Mouse (Mus musculus): ENCODE data around the gene Tsnaxip1. TPM values are rescaled to one million over a fixed set of nuclear protein-coding genes. Genes with fewer than 3 reads are reported as not detected.

Tsnaxip1 gene
- not detected for polyA plus RNA-seq (2017; shearing (Covaris generic))

DNA sequence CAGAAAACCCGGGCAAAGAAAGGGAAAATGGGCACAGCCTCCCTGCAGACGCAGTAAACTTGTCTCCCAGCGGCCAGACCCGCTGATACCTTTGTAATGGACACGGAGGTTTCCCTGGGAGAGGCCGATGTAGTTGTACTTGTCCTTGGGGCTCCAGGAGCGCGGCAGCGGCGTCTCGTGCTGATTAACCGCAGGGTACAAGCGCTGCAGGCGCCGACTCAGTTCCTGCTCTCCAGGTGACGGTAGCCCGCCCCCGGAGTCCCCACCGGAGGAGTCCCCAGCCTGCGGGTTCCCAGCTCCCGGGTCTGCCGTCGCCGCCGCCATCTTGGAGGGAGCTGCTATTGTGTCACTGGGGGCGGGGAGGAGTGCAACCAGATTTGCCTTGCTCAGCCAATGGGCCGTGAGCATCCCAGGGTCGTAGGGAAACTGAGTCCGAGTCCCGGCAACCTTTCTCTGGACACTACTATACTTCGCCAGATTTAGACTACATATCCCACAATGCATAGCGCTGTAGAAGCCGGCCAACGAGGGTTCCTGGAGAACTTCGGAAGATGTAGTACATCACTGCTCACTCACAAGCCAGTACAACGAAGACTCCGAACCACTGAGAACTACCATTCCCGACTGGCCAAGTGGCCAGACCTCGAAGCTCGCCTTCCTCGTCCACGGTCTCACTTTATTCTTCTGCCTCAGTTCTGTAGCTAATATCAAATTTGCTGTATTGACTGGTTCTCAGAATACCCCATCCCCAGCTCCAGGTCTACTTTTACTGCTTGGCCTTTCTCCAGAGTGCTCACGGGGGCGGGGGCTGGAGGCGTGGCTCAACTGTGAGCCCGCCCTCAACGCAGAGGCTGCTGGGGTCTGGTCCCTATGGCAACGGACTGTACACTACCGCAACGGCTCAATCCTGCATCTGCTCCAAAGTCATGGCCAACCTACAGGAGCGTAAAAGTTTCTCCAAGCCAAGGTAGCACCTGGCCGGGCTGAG lies at the start of gene Tsnaxip1, which contains the start of gene Ranbp10:
Tsnaxip1 (plus strand) TSS at position 871 of the 988 bp plus-strand sequence.
Ranbp10 (minus strand) TSS at position 490 of the 988 bp plus-strand sequence.
- peak; percentile 92 for ATAC-seq

DNA sequence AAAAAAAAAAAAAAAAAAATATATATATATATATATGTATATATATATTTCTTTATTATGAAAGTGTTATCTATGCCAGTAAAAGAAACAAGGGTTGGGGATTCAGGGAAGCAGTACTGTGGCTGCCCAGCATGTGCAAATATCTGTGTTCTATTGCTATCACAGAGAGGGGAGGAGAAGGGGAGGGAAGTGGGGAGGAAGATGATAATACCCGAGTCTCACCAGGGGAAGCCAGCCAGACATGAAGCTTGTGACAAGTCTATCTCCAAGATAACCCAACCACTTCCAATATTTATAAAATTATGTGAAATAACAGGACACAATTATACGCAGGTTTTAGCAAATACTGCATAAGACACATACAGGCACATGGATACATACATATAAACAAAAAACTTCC lies 49.7 kb upstream of the Tsnaxip1 start:
- ATAC-seq: no peak

DNA sequence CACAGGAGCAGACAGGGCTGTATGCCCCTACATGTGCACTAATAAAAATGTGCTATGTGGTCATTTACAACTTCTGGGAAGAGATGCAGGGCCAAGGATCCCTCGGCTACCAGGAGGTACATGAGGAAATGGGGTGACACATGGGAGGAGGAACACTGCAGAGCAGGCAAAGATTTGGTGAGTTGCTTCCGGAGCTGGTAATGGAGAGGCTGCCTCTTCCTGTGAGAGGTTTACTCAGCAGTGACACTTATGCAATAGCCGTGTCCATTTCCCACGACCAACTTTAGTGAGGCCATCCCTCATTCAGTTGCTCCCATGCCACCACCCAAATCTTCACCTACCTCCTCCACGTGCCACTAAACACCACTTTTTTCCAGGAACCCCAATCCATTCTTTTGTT lies 47.2 kb upstream of the Tsnaxip1 start:
- ATAC-seq: no peak

DNA sequence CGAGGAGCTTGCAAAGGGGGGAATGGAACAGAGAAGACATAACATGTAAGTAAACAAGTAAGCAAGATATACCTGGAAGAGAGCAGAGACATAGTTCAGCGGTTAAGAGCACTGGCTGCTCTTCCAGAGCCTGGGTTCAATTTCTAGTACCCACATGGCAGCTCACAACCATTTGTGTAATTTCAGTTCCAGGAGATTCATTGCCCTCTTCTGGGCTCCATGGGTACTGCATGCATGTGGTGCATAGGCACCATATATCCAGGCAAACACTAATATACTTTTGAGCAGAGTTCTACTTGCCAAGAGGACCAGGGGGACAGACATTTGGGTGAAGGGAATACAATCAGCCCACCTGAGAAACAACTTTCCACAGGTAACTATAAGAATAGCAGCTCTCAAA lies 39.3 kb upstream of the Tsnaxip1 start:
- no peak for ATAC-seq

DNA sequence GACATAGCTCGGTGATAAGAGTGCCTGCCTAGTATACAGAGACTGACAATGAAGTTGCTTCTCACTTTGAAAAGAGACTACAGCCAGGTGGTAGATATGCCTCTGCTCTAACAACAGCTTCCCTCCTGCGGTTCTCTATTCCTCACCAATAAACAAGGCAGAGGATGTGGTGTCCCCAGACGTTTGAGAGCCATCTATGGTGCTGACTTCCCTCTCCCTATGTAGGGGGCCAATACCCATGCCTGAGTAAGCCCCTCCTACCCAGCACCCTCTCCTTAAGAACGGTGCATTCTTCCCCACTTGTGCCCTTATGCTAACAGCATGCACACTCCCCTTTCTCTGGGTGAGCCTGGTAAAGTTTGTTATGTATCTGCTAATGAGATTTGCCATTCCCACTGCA lies 38.6 kb upstream of the Tsnaxip1 start:
- ATAC-seq: peak; percentile 63

DNA sequence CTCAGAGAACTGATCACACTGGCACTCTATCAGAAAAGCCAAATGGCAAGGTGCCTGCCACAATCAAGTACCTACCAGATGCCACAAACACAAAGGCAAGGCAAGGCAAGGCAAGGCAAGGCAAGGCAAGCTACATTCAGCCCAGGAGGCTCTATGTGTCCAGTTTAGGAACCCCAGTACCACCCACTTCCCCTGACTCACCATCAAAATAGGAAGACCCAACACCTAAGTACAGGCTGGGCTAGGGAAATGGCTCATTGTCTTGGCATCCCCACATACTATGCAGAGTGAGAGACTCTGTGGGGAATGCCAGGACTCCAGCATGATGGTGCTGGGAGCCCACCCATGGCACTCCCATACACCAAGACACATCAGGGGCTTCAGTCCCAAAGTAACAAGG lies 37.9 kb upstream of the Tsnaxip1 start:
- no peak for ATAC-seq

DNA sequence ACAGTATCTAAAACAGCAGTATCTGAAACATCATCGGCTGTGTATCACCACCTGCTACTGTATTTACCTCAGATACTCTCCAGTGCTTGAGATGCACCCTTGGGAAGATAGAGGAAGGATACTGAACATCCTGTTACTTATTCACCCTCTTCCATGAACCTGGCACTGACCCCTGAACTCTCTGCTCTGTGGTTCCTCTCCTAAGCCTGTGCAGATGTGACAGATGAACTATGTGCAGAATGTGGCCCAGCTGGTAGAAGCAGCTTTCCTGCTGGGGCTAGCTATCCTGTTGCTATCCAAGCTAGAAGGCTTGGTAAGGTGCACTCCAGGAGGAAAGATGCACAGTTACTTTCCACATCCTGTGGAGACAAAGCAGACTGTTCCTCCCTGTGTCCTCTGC lies 34.2 kb upstream of the Tsnaxip1 start:
- no peak for ATAC-seq

DNA sequence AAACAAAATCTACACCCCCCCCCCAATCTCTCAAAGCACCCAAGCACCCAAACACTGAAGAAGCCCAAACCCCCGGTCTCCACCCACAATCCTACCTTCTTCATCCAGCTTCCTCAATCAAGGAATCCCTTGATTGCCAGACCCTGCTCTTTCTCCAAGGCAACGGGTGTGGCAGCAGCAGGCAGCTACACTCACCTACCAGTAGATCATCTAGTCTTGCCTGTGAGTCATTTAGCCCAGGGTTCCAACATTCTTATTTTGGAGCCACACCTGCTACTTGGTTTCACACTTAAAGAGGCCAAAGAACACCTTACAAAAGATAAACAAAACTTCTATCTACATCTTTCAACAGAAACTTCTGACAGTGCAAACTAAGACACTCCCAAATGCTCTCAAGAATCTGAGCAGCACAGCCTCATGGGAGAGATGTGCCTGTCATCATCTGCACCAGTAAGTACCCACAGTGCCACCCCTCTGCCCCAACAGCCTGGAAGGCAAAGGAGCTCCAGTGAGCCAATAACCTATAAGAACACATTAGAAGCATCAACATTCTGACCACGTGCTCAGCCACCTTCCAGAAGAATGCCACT lies 33.4 kb upstream of the Tsnaxip1 start:
- no peak for ATAC-seq

DNA sequence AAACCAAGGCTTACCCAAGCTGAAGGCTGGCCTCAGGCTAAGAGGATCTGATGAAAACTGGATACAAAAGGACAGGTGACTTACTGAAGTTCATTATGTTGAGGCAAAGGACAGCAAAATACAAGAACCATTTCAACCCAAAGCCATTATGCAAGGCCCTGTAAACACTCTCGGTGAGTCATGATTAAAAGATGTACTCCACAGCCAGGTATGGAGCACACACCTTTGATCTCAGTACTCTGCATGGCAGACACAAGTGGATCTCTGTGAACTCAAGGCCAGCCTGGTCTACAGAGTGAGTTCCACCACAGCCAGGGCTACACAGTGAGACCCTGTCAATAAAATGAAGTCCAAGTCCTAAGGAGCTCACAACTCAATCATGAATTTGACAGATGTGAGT lies 31.7 kb upstream of the Tsnaxip1 start:
- ATAC-seq: no peak

DNA sequence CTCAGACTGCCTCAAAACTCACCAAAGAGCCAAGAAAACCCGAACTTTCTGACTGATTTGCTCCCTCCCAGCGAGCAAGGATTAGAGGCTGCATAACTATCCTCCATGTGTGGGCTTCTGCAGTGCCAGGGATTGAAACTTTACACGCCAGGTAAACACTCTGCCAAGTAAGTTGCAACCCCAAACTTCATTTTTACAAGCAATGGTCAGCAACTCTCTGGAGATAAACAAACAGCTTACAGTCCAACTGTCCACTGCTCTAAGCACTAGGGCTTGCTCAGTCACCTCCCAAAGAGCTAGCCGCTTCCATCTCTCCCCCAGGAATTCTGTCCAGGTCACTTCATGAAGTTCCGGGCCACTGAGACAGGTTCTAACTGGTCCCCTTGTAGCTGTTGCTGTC lies 29.1 kb upstream of the Tsnaxip1 start:
- no peak for ATAC-seq

DNA sequence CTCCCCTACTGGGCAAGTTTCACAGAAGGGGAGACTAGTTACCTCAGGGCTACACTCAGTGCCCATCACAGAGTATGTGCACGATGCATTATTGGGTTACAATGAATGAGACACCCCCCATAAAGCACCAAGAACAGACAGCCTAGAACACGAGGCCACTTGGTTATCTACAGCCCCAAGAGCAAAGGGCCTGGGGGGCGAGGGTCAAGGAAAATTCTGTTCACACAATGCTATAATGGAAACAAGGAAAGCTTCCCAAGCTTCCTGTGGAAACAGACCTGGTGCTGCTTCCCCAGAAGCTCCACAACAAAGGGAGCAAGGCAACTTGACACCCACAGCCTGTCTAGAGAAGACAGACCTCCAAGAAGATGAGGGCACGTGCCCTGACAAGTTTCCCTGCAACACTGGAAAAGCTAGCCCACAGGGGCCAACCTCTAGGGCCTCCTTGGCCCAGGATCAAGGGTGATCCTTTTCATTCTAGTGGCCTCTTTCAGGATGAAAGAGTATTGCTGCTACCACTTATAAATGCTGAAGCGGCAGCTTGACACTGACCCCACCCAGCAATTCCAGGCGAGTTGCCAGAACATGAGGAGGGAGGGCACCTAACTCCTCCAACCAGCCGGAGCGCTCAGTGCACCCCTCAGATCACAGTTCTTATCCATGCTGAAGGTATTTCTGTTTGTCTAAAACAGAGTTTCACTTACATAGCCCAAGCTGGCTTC lies 28.3 kb upstream of the Tsnaxip1 start:
- no peak for ATAC-seq

DNA sequence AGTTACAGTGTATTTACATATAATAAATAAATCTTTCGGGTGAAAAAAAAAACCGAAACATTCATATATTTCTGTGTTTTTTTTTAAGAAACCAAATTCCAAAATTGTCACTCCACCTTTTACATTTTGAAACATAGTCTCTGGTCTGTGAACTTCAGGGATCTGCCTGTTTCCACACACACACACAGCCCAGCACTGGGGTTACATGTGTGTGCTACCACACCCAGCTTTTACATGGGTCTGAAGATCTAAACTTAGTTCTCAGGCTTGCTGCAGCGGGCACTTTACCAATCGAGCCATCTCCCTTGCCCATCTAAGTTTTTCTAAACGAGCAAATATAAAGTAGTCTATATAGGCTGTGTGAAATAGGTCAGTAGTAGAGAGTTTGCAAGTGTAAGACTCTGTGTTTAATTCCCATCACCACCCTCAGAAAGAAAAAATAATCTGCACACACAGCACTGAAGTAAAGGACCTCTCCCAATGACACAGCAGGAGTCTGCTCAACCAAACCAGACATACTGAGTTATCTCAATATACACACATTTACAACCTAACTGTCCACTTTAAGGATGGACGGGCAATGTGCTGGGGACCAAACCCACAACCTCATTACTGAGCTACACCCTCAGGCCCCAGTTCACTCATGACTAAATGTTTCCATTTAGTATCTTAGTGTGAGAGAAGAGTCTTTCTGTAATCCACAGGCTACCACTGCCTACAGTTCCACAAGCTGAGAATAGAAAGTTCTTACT lies 26.2 kb upstream of the Tsnaxip1 start:
- no peak for ATAC-seq

DNA sequence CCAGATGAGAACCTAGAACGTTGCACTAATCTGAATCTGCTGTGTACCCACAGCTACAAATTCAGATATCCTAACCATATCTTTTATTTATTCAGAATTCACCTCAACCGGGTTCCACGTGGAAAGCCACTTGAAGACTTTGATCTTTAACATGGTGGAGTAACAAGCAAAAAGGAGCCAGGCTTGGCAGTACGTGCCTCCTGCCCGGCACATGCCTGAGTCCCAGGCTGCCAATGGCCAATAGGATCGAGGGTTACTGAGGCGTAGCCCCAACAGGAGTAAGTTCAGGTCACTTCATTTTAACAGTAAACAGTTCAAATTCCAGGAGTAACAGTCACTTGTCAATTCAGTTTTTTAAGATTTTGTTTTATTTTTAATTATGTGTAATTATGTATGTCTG lies 22.7 kb upstream of the Tsnaxip1 start:
- ATAC-seq: no peak

DNA sequence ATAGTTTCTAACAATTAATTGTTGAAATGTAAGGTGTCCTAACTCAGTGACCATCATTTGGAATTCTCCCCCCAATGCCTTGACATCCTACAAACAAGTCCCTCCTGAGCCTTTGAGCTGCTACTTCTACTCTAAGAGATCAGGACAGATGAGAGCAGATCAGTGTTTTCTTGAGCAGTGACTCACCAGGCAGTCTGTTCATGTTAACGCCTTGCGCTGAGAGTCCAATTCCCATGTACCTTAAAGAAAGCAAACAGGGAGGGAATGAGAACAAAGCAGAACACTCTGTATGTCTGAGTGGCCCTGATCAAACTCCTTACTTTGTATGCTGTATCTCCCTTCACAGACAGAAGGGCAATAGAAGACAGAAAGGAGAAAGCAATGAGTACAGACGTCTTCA lies 22.2 kb upstream of the Tsnaxip1 start:
- no peak for ATAC-seq

DNA sequence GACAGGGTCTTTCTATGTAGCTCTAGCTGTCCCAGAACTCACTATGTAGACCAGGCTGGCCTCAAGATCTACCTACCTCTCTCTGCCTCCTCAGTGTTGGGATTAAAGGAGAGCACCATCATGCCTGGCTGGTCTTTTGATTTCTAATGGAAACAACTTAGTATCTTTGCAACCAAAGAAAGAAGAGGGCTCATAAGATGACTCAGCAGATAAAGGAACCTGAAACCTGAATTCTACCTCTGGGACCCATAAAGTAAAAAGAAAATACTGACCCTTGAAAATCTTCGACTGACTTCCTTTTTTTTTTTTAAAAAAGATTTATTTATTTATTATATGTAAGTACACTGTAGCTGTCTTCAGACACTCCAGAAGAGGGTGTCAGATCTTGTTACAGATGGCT lies 21.6 kb upstream of the Tsnaxip1 start:
- ATAC-seq: no peak

DNA sequence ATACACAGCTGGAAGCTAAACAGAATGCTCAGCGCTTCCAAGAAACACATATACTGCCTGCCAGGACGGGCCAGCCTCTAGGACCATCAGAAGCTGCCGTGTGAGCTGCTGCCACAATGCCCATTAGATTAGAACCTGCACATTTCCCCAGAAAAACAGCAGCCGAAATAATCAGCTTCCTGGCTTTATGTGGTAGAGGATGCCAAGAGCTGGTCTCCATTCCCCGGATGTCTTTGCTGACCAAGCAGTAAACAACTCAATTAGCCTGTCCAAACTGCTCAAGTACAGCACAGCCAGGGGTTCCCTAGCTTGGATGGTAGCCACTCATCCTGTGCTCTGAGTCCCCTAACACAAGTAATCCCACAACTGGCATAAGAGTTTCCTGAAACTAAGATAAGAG lies 19.8 kb upstream of the Tsnaxip1 start:
- ATAC-seq: no peak

DNA sequence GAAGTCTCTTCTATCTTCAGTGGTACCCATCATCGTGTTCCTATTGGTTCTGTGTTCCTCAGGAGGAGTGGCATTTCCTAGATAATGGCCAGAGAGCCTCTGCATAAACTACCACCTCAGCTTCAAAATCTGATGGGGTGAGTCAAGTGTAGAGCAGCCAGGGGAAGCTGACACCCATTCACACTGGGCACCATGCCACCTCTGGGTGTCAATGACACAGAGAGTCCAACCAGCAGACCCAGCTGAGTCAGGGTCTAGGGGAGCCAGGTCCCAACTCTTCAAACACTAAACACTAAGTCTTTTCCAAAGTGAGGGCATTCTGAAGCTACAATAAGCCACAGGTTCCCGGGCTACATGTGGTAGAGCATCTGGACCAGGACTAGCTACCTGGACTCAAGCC lies 19.1 kb upstream of the Tsnaxip1 start:
- ATAC-seq: no peak

DNA sequence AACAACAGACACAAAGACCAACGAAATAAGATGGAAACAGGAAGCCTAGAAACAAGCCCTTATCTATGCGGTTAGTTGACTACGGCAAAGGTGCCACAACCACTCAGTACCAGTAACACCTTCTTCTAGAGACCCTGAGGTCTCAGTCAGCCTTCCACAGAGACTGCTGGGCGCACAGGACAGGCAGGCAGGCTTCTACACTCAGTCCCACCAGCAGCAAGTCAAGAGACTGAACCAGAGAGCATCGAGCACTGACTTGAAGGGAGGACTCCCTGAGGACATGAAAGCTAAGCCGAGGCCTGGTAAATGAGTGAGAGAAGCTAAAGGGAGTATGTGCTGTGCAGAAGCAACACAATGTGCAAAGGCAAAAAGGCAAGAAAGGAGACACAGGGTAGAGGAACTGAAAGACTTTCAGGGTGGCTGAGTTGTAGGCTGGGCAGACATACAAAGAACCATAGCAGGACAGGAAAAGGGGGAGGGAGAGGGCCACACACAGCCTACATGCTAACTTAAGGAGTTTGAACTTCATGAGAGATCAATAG lies 17.2 kb upstream of the Tsnaxip1 start:
- peak; percentile 82 for ATAC-seq

DNA sequence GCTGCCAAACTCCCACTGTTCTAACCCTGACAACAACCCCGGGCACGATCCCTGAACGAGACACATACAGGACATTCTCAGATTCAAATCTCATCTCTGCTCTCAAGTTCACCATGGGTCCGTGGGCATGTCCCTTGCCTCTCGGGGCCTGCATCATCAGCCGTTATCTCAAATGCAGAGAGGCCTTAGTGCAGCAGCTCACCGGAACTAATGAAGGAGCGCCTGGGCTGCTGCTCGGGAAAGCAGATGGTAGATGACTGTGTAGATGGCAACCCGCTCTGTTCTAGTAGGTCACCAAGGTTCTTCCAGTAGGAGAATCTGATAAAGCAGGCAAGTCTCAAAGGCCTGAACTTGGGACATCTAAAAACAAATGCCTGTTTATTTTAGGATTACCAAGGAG lies 16.5 kb upstream of the Tsnaxip1 start:
- ATAC-seq: no peak

DNA sequence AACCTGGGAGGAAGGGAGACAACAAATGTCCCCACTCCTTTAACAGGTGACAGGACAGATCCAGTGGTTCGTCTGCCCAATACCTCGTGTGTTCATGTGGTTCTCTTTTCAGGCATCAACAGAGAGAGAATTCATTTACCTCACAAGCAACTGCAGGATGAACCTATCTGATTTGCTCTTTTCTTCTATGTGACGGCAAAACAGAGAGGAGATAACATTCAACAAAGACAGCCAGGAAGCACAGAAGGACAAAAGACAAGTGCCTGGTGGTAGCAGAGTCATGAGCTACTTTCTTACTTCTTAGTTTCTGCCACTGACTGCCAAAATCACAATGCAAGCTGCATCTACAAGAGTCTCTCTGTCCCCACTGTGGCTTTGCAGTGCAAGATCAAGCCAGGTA lies 16.0 kb upstream of the Tsnaxip1 start:
- ATAC-seq: no peak

DNA sequence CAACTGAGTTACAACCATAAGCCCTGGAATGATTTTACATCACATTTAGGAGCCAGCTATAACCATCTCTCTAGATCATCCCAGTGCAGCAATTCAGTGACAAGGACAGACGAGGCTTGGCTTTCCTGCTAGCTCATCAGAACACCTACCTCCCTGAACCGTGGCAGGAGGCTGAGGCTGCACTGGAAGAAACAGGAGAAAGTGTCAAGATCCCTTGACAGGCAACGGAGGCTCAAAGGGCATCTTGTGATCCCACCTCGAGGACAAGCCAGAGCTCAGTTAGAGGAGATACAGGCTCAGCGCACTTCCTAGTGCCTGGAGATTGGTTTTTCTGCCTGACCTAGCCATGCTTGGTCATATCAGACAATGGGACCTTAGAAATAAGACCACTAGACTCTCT lies 15.0 kb upstream of the Tsnaxip1 start:
- ATAC-seq: no peak

DNA sequence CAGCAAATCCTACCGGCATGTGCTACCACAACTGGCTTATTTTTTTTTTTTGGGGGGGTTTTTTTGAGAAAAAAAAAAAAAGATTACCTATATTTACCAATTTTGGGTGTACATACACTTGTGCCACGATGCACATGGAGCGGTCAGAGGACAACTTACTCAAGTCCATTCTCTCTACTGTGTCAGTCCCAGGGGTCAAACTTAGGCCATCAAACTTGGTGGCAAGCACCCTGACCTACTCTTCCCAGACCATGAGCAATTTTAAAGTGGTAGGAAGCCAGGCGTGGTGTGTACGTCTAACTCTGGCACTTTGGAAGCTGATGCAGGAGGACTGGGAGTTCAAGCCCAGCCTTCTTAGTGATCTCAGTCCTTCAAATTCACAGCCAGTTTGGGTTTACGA lies 14.3 kb upstream of the Tsnaxip1 start:
- ATAC-seq: no peak

All from inflammation-experienced regulatory T-cells, adult 6 months (primary cell).